23 mouse cellular contexts compared by ENCODE assay signal in genomic region chr17:79177259-79177658, GRCm38 (mm10).
A peak's percentile ranks its signal among the peaks of the same experiment; 100 is the strongest.
DNase-seq lines count a peak whose midpoint lies in the region; ATAC-seq and TF ChIP-seq lines count a peak whose summit lies in the region.
"Had no signal": no experiment of that assay in that cellular context is flagged by ENCODE, and none has a peak within 500 bp of the region (broad histone marks: within the 10 kb centered on the region; RNA-seq: fewer than 3 reads in every experiment).

No protein-coding gene starts in this region.

- H3K36me3 ChIP-seq in lung, postnatal 0 days (ENCODE audit: insufficient read depth, low read length): no peaks in the 10 kb centered on the region
- no peaks in the 10 kb centered on the region for H3K36me3 ChIP-seq in intestine, embryonic 15.5 days
- H3K36me3 ChIP-seq in stomach, embryonic 15.5 days: no peaks in the 10 kb centered on the region
- no peaks in the 10 kb centered on the region for H3K36me3 ChIP-seq in forebrain, embryonic 12.5 days (replicated peaks)
- H3K36me3 ChIP-seq: embryonic facial prominence, embryonic 15.5 days; forebrain, embryonic 10.5 days; forebrain, embryonic 15.5 days; heart, embryonic 13.5 days; hindbrain, embryonic 15.5 days had no signal

- peak; percentile 41; the same call in 1 of the 2 replicates for ATAC-seq in lung, postnatal 0 days
- ATAC-seq in intestine, embryonic 15.5 days: peak; percentile 84
- peak; percentile 25; the same call in 1 of the 2 replicates for ATAC-seq in stomach, embryonic 15.5 days (ENCODE audit: insufficient read depth, low FRiP score, low read depth)
- no peak for ATAC-seq in forebrain, embryonic 12.5 days (ENCODE audit: low FRiP score)
- ATAC-seq: forebrain, embryonic 15.5 days; Patski had no signal

- H3K27ac ChIP-seq in lung, postnatal 0 days (ENCODE audit: low read length): no peak overlapping the region
- no peak overlapping the region for H3K27ac ChIP-seq in intestine, embryonic 15.5 days
- no peak overlapping the region for H3K27ac ChIP-seq in stomach, embryonic 15.5 days
- H3K27ac ChIP-seq in forebrain, embryonic 12.5 days: no peak overlapping the region
- H3K27ac ChIP-seq: embryonic facial prominence, embryonic 15.5 days; forebrain, embryonic 10.5 days; forebrain, embryonic 15.5 days; heart, embryonic 13.5 days; hindbrain, embryonic 15.5 days had no signal

- no peak overlapping the region for H3K4me2 ChIP-seq in lung, postnatal 0 days (replicated peaks; ENCODE audit: low read depth, low read length)
- no peak overlapping the region for H3K4me2 ChIP-seq in intestine, embryonic 15.5 days (replicated peaks)
- no peak overlapping the region for H3K4me2 ChIP-seq in stomach, embryonic 15.5 days
- no peak overlapping the region for H3K4me2 ChIP-seq in forebrain, embryonic 12.5 days
- H3K4me2 ChIP-seq: embryonic facial prominence, embryonic 15.5 days; forebrain, embryonic 15.5 days; heart, embryonic 13.5 days; hindbrain, embryonic 15.5 days had no signal

- no peak for DNase-seq in lung, postnatal 0 days (ENCODE audit: low spot score)
- no peak for DNase-seq in lung, postnatal 36 days
- DNase-seq in frontal cortex, postnatal 14 days (ENCODE audit: low spot score in 2 of 2): no peak
- DNase-seq in kidney, postnatal 36 days: no peak
- DNase-seq: adrenal gland, adult 8-10 months; adrenal gland, postnatal 36 days; cerebellum, adult 11 months; cerebellum, adult 8-10 months; cerebellum, postnatal 14 days; embryo, embryonic 11 days; gastrocnemius, postnatal 10 days; heart, postnatal 36 days had no signal

- TF ChIP-seq CTCF in lung, postnatal 0 days (IDR thresholded peaks at IDR 0.05): no peak

- H3K4me1 ChIP-seq in lung, postnatal 0 days (ENCODE audit: insufficient read depth, low read depth, low read length): no peaks in the 10 kb centered on the region
- no peaks in the 10 kb centered on the region for H3K4me1 ChIP-seq in intestine, embryonic 15.5 days (replicated peaks)
- H3K4me1 ChIP-seq in stomach, embryonic 15.5 days: no peaks in the 10 kb centered on the region
- no peaks in the 10 kb centered on the region for H3K4me1 ChIP-seq in forebrain, embryonic 12.5 days
- H3K4me1 ChIP-seq: heart, embryonic 13.5 days; hindbrain, embryonic 15.5 days had no signal

- no peaks in the 10 kb centered on the region for H3K9me3 ChIP-seq in lung, postnatal 0 days (ENCODE audit: low read length)
- no peaks in the 10 kb centered on the region for H3K9me3 ChIP-seq in intestine, embryonic 15.5 days
- H3K9me3 ChIP-seq in stomach, embryonic 15.5 days: no peaks in the 10 kb centered on the region
- H3K9me3 ChIP-seq in forebrain, embryonic 12.5 days: no peaks in the 10 kb centered on the region
- H3K9me3 ChIP-seq: embryonic facial prominence, embryonic 15.5 days; forebrain, embryonic 10.5 days; forebrain, embryonic 15.5 days; heart, embryonic 13.5 days; hindbrain, embryonic 15.5 days had no signal

- H3K9ac ChIP-seq in lung, postnatal 0 days (replicated peaks; ENCODE audit: low read depth): no peak overlapping the region
- no peak overlapping the region for H3K9ac ChIP-seq in intestine, embryonic 15.5 days
- H3K9ac ChIP-seq in stomach, embryonic 15.5 days: no peak overlapping the region
- no peak overlapping the region for H3K9ac ChIP-seq in forebrain, embryonic 12.5 days
- H3K9ac ChIP-seq: embryonic facial prominence, embryonic 15.5 days; forebrain, embryonic 15.5 days; heart, embryonic 13.5 days; hindbrain, embryonic 15.5 days had no signal

- 67% methylated on average over 3 of the region's 3 CpGs for WGBS in lung, postnatal 0 days
- WGBS in intestine, embryonic 15.5 days: 76% methylated on average over 3 of the region's 3 CpGs
- 70% methylated on average over 3 of the region's 3 CpGs for WGBS in stomach, embryonic 15.5 days
- 83% methylated on average over 3 of the region's 3 CpGs for WGBS in forebrain, embryonic 12.5 days

- no peak for TF ChIP-seq EP300 in lung, postnatal 0 days (IDR thresholded peaks at IDR 0.05)

- H3K27me3 ChIP-seq in lung, postnatal 0 days (replicated peaks; ENCODE audit: insufficient read depth, low read length): no peaks in the 10 kb centered on the region
- H3K27me3 ChIP-seq in intestine, embryonic 15.5 days (replicated peaks): no peaks in the 10 kb centered on the region
- no peaks in the 10 kb centered on the region for H3K27me3 ChIP-seq in stomach, embryonic 15.5 days (replicated peaks)
- H3K27me3 ChIP-seq in forebrain, embryonic 12.5 days: no peaks in the 10 kb centered on the region
- H3K27me3 ChIP-seq: CH12.LX; embryonic facial prominence, embryonic 15.5 days; forebrain, embryonic 15.5 days; heart, embryonic 13.5 days; hindbrain, embryonic 15.5 days; Patski had no signal

- no peak overlapping the region for H3K4me3 ChIP-seq in lung, postnatal 0 days (ENCODE audit: low read depth, low read length)
- no peak overlapping the region for H3K4me3 ChIP-seq in intestine, embryonic 15.5 days (replicated peaks)
- no peak overlapping the region for H3K4me3 ChIP-seq in stomach, embryonic 15.5 days (replicated peaks)
- H3K4me3 ChIP-seq in forebrain, embryonic 12.5 days (replicated peaks): no peak overlapping the region
- H3K4me3 ChIP-seq: embryonic facial prominence, embryonic 15.5 days; erythroblast, embryonic 14.5 days; forebrain, embryonic 10.5 days; forebrain, embryonic 15.5 days; heart, embryonic 13.5 days; hindbrain, embryonic 15.5 days had no signal
